Mouse (Mus musculus): Measurements from ENCODE around the gene Prr22. TPM values are rescaled to one million over a fixed set of nuclear protein-coding genes. Genes with fewer than 3 reads are reported as not detected.
A peak's percentile ranks its signal among the peaks of the same experiment; 100 is the strongest.

The Prr22 gene
- polyA plus RNA-seq, 1 experiment: 4.1 TPM

DNA sequence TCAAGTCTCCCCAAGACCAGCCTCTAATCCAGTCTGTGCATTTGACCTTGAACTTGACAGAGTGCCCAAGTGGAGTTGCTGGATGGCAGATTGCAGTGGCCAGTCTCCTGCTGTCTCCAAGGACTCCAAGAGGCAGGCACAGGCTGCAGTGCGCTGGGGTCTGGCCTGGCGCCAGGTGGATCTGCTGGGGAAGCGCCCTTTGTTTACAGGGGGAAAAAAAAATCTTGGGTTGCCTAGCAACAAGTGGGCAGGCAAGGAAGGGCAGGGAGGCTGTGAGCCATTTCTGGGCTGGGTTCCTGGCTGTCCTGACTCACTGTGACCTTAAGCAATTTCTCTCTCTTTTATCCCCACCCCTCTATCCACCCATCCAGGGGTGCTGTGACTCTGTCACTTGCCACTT, 40.2 kb downstream of the Prr22 start:
- peaks cover 11% of the 10 kb centered on the region; the same call in 1 of the 2 replicates for H3K4me1 ChIP-seq (replicated peaks; ENCODE audit: control insufficient read depth, insufficient read depth, low read length)
- no peak for DNase-seq
- TF ChIP-seq POLR2A (IDR thresholded peaks at IDR 0.05; ENCODE audit: control insufficient read depth, extremely low read depth, insufficient read depth, low read length, poor library complexity) (no peak), CTCF (IDR thresholded peaks at IDR 0.05; ENCODE audit: borderline replicate concordance, control insufficient read depth, extremely low read depth, insufficient read depth, low read length, poor library complexity) (no peak)
- WGBS: 31% methylated on average over 3 of the region's 3 CpGs
- H3K4me3 ChIP-seq (ENCODE audit: control insufficient read depth, insufficient read depth, low read length): no peak overlapping the region
- no peaks in the 10 kb centered on the region for H3K36me3 ChIP-seq (ENCODE audit: control insufficient read depth, insufficient read depth, low read length)
- H3K27ac ChIP-seq (ENCODE audit: control insufficient read depth, insufficient read depth, low read length): no peak overlapping the region
- H3K27me3 ChIP-seq (ENCODE audit: control insufficient read depth, insufficient read depth, low read length): no peaks in the 10 kb centered on the region

DNA sequence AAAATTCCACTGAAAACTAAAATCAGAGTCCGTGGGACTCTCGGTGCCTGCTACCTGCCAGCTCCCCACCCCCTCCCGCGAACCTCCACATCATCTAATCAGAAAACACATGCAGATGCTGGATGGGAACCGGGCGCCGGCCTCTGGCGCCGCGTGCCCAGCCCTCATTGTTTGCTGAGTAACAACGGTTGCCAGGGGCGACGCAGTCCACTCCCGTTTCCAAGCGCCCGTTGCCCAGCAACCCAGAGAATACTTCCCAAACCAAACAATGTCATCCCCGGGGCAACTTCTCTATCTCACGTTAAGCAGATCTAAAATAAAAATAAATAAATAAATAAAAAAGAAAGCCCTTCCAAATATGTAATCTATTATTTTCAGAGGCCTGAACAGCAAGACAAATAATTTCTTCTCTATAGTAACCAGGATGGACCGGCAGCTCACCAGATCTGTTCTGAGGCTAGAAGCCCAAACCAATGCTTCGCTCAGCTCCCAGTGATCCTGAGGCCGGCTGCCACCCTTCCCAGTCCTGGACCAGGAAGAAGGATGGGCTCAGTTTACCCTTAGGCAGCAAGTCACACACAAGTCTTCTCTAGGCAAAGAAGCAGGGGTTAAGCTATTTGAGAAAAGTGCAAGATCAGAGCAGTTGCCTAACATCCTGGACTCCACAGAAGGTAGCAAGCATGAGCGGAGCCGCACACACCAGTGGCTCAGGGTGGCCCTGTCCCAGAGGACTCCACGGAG, 44.4 kb downstream of the Prr22 start:
- no peaks in the 10 kb centered on the region for H3K36me3 ChIP-seq (ENCODE audit: control insufficient read depth, insufficient read depth, low read length)
- WGBS: 62% methylated on average over 24 of the region's 24 CpGs
- no peaks in the 10 kb centered on the region for H3K27me3 ChIP-seq (ENCODE audit: control insufficient read depth, insufficient read depth, low read length)
- H3K27ac ChIP-seq (ENCODE audit: control insufficient read depth, insufficient read depth, low read length): no peak overlapping the region
- TF ChIP-seq POLR2A (IDR thresholded peaks at IDR 0.05; ENCODE audit: control insufficient read depth, extremely low read depth, insufficient read depth, low read length, poor library complexity) (no peak), CTCF (IDR thresholded peaks at IDR 0.05; ENCODE audit: borderline replicate concordance, control insufficient read depth, extremely low read depth, insufficient read depth, low read length, poor library complexity) (no peak)
- peaks cover 16% of the 10 kb centered on the region for H3K4me1 ChIP-seq (replicated peaks; ENCODE audit: control insufficient read depth, insufficient read depth, low read length)
- no peak for DNase-seq
- no peak overlapping the region for H3K4me3 ChIP-seq (ENCODE audit: control insufficient read depth, insufficient read depth, low read length)

DNA sequence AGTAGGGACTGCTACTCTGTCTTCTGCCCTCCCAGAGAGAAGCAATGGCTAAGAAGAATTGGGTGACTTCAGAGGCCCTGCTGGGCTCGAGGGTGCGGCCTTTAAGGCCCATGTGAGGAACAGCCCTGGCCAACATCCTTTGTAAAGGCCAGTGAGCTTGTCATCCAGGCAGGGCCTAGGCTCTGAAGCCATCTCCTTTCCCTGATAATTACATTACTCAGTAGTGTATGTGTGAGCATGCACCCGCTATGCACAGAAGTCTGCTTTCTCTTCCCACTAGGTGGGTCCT, 45.0 kb downstream of the Prr22 start:
- H3K4me3 ChIP-seq (ENCODE audit: control insufficient read depth, insufficient read depth, low read length): no peak overlapping the region
- H3K36me3 ChIP-seq (ENCODE audit: control insufficient read depth, insufficient read depth, low read length): no peaks in the 10 kb centered on the region
- no peak overlapping the region for H3K27ac ChIP-seq (ENCODE audit: control insufficient read depth, insufficient read depth, low read length)
- 96% methylated on average over 3 of the region's 3 CpGs for WGBS
- no peak for DNase-seq
- H3K27me3 ChIP-seq (ENCODE audit: control insufficient read depth, insufficient read depth, low read length): no peaks in the 10 kb centered on the region
- no peak for TF ChIP-seq CTCF (IDR thresholded peaks at IDR 0.05; ENCODE audit: borderline replicate concordance, control insufficient read depth, extremely low read depth, insufficient read depth, low read length, poor library complexity)
- no peak for TF ChIP-seq POLR2A (IDR thresholded peaks at IDR 0.05; ENCODE audit: control insufficient read depth, extremely low read depth, insufficient read depth, low read length, poor library complexity)
- peaks cover 19% of the 10 kb centered on the region for H3K4me1 ChIP-seq (replicated peaks; ENCODE audit: control insufficient read depth, insufficient read depth, low read length)

DNA sequence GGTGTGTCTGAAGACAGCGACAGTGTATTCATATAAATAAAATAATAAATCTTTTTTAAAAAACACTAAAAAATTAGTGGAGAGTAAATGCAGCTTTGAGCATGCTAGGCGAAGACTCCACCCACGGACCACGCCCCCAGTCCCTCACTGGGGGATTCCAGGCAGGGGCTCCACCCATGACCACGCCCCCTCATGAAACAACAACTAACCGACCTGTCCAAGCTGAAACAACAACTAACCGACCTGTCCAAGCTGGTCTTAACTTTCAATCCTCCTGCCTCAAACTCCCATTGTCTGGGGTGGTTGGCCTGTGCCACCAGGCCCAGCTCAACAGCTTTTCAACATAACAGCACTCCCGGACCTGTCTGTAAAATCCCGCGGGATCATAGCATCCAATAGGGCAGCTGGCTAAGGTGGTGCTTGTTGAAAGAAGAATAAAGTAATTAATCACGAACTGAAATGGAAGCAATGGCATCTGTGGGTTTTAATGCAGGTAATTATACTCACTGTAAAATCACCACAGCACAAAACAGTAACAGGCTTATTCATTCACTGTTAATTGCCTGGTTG, 48.1 kb downstream of the Prr22 start:
- WGBS: 72% methylated on average over 11 of the region's 11 CpGs
- DNase-seq: no peak

DNA sequence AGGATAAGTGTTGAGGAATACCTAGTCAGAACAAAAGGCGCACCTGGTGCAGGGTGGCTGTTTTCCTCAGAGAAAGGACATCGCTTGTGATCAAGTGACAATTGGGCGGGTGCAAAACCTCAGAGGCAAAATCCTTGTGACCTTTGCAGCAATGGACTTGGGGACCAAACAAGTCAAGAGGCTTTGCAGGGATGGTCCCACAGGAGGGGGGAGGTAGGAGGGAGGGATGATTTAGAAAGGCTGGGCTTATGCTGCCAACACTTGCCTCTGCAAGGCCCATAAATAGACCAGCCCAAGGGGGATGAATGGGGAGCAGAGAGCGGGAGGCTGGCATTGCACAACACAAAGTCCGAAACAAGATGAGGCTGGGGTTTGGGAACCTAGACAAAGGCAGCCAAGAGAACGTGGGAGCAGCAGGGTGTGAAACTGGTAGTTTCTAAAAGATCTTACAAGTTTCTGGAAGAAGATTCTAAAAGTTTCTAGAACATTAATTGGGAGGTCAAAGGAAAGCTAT, 49.0 kb downstream of the Prr22 start:
- no peak for DNase-seq
- WGBS: 30% methylated on average over 6 of the region's 6 CpGs
- H3K4me1 ChIP-seq (replicated peaks; ENCODE audit: control insufficient read depth, insufficient read depth, low read length): peaks cover 17% of the 10 kb centered on the region
- TF ChIP-seq POLR2A (IDR thresholded peaks at IDR 0.05; ENCODE audit: control insufficient read depth, extremely low read depth, insufficient read depth, low read length, poor library complexity): no peak
- TF ChIP-seq CTCF (IDR thresholded peaks at IDR 0.05; ENCODE audit: borderline replicate concordance, control insufficient read depth, extremely low read depth, insufficient read depth, low read length, poor library complexity): no peak
- peak overlapping the region; percentile 57; the same call in 1 of the 2 replicates for H3K27ac ChIP-seq (ENCODE audit: control insufficient read depth, insufficient read depth, low read length)
- no peaks in the 10 kb centered on the region for H3K27me3 ChIP-seq (ENCODE audit: control insufficient read depth, insufficient read depth, low read length)
- no peak overlapping the region for H3K4me3 ChIP-seq (ENCODE audit: control insufficient read depth, insufficient read depth, low read length)
- H3K36me3 ChIP-seq (ENCODE audit: control insufficient read depth, insufficient read depth, low read length): no peaks in the 10 kb centered on the region

More for the DNA sequence above, 48.1 kb downstream of the Prr22 start:
- no peak overlapping the region for H3K4me3 ChIP-seq (ENCODE audit: control insufficient read depth, insufficient read depth, low read length)
- peaks cover 17% of the 10 kb centered on the region for H3K4me1 ChIP-seq (replicated peaks; ENCODE audit: control insufficient read depth, insufficient read depth, low read length)
- H3K36me3 ChIP-seq (ENCODE audit: control insufficient read depth, insufficient read depth, low read length): no peaks in the 10 kb centered on the region
- no peak for TF ChIP-seq CTCF (IDR thresholded peaks at IDR 0.05; ENCODE audit: borderline replicate concordance, control insufficient read depth, extremely low read depth, insufficient read depth, low read length, poor library complexity)
- no peak for TF ChIP-seq POLR2A (IDR thresholded peaks at IDR 0.05; ENCODE audit: control insufficient read depth, extremely low read depth, insufficient read depth, low read length, poor library complexity)
- H3K27ac ChIP-seq (ENCODE audit: control insufficient read depth, insufficient read depth, low read length): no peak overlapping the region
- no peaks in the 10 kb centered on the region for H3K27me3 ChIP-seq (ENCODE audit: control insufficient read depth, insufficient read depth, low read length)

DNA sequence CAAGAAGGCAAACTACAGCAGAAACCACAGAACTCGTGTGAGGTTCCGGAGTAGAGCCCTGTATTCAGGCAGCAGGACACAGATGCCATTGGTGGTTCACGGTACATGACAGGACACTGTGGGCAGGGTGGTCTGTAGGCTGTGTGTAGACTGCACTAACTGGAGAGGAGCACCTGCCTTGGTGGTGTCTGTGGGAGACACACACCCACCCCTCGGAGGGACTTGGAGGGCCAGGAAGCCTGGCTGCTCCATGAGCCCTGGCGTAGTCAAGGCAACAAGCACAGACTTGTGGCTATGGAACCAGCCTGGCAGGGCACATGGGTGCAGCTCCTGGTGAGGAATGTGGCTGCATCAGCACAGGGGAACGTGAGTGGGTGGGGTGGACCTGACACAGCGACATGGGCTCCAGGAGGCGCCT, 49.7 kb downstream of the Prr22 start:
- Histone ChIP-seq H3K4me3 (ENCODE audit: control insufficient read depth, insufficient read depth, low read length) (no peak overlapping the region), H3K4me1 (replicated peaks; ENCODE audit: control insufficient read depth, insufficient read depth, low read length) (peaks cover 17% of the 10 kb centered on the region)

More for the DNA sequence above, 49.7 kb downstream of the Prr22 start:
- Histone ChIP-seq H3K27me3 (ENCODE audit: control insufficient read depth, insufficient read depth, low read length) (no peaks in the 10 kb centered on the region), H3K27ac (ENCODE audit: control insufficient read depth, insufficient read depth, low read length) (0 out of 2 replicates have a peak overlapping the region, but pooled peaks have one; percentile 7), H3K36me3 (ENCODE audit: control insufficient read depth, insufficient read depth, low read length) (no peaks in the 10 kb centered on the region)
- no peak for TF ChIP-seq CTCF (IDR thresholded peaks at IDR 0.05; ENCODE audit: borderline replicate concordance, control insufficient read depth, extremely low read depth, insufficient read depth, low read length, poor library complexity)
- DNase-seq: peak; percentile 57
- WGBS: 6% methylated on average over 8 of the region's 8 CpGs

Other genes with a start within 250 kb of the Prr22 start
- 10.6 and 13.1 TPM in 2 replicates for gene Gm20219, start 215.9 kb upstream of the Prr22 start, polyA plus RNA-seq (2012; rRNA removed)
- 196 and 199 TPM in 2 replicates for gene Safb2, start 185.7 kb upstream of the Prr22 start, polyA plus RNA-seq (2012; rRNA removed)
- 196 and 222 TPM in 2 replicates for gene Safb, start 185.4 kb upstream of the Prr22 start, polyA plus RNA-seq (2012; rRNA removed)
- 117 and 145 TPM in 2 replicates for gene 2410015M20Rik, start 160.5 kb upstream of the Prr22 start, polyA plus RNA-seq (2012; rRNA removed)
- 3,463 and 3,864 TPM in 2 replicates for gene Rpl36, start 156.8 kb upstream of the Prr22 start, polyA plus RNA-seq (2012; rRNA removed)
- 74.5 and 82.6 TPM in 2 replicates for gene Lonp1, start 143.4 kb upstream of the Prr22 start, polyA plus RNA-seq (2012; rRNA removed)
- 0.50 and 0.51 TPM in 2 replicates for gene Catsperd, start 142.1 kb upstream of the Prr22 start, polyA plus RNA-seq (2012; rRNA removed)
- 187 and 191 TPM in 2 replicates for gene Ranbp3, start 97.0 kb upstream of the Prr22 start, polyA plus RNA-seq (2012; rRNA removed)
- 601 and 855 TPM in 2 replicates for gene Ndufa11, start 52.5 kb upstream of the Prr22 start, polyA plus RNA-seq (2012; rRNA removed)
- gene Vmac, start 52.2 kb upstream of the Prr22 start, polyA plus RNA-seq (2012; rRNA removed): 52.3 and 58.9 TPM in 2 replicates
- 37.6 and 44.4 TPM in 2 replicates for gene Nrtn, start 12.7 kb upstream of the Prr22 start, polyA plus RNA-seq (2012; rRNA removed)
- gene Dus3l, start 5.5 kb upstream of the Prr22 start, polyA plus RNA-seq (2012; rRNA removed): 142 and 157 TPM in 2 replicates
- gene Rfx2, start 60.8 kb downstream of the Prr22 start, polyA plus RNA-seq (2012; rRNA removed): 31.3 and 44.2 TPM in 2 replicates
- gene Acsbg2, start 104.2 kb downstream of the Prr22 start, polyA plus RNA-seq (2012; rRNA removed): 0.11 TPM in 1 of 2 replicates, not detected in the other
- 0.10 and 0.19 TPM in 2 replicates for gene 1700061G19Rik, start 105.2 kb downstream of the Prr22 start, polyA plus RNA-seq (2012; rRNA removed)
- 134 and 135 TPM in 2 replicates for gene Mllt1, start 165.2 kb downstream of the Prr22 start, polyA plus RNA-seq (2012; rRNA removed)
- gene Acer1, start 211.9 kb downstream of the Prr22 start, polyA plus RNA-seq (2012; rRNA removed): 0.14 and 0.32 TPM in 2 replicates
- 131 and 144 TPM in 2 replicates for gene Clpp, start 220.1 kb downstream of the Prr22 start, polyA plus RNA-seq (2012; rRNA removed)
- 26.7 and 32.2 TPM in 2 replicates for gene Alkbh7, start 227.1 kb downstream of the Prr22 start, polyA plus RNA-seq (2012; rRNA removed)
- gene Pspn, start 229.8 kb downstream of the Prr22 start, polyA plus RNA-seq (2012; rRNA removed): not detected in 2 replicates
- gene Gtf2f1, start 241.0 kb downstream of the Prr22 start, polyA plus RNA-seq (2012; rRNA removed): 40.8 and 42.9 TPM in 2 replicates
- 0.08 TPM in 1 of 2 replicates, not detected in the other for gene Gm17949, start 241.2 kb downstream of the Prr22 start, polyA plus RNA-seq (2012; rRNA removed)